Mouse (Mus musculus) neutrophil, adult 5-6 weeks (primary cell): ENCODE measurements around the gene Mfsd11. TPM values are rescaled to one million over a fixed set of nuclear protein-coding genes. Genes with fewer than 3 reads are reported as not detected.
"Not testable (repeated sequence)": the region's sequence is repeated elsewhere in the genome, so short reads cannot be mapped to it uniquely, and the experiment has no call there.

Experiments
- ATAC-seq: fragments of 151-379, 151-347 bp; 2 replicates; pipeline ENCODE4 v1.8.0; 2017; ENCODE audit warnings: mild to moderate bottlenecking, moderate TSS enrichment; ENCODE audit not compliant: insufficient number of reproducible peaks, poor library complexity, low FRiP score, severe bottlenecking; ENCODE audit errors: extremely low read depth
- total RNA-seq: library from RNA; stranded (forward); fragments of 200-1000 nt; gene quantifications from 2 replicates; pipeline ENCODE4 v1.2.3, GENCODE M21; 2017

The Mfsd11 gene
- total RNA-seq, 1 experiment from 2014 or later: 9.8 TPM

DNA sequence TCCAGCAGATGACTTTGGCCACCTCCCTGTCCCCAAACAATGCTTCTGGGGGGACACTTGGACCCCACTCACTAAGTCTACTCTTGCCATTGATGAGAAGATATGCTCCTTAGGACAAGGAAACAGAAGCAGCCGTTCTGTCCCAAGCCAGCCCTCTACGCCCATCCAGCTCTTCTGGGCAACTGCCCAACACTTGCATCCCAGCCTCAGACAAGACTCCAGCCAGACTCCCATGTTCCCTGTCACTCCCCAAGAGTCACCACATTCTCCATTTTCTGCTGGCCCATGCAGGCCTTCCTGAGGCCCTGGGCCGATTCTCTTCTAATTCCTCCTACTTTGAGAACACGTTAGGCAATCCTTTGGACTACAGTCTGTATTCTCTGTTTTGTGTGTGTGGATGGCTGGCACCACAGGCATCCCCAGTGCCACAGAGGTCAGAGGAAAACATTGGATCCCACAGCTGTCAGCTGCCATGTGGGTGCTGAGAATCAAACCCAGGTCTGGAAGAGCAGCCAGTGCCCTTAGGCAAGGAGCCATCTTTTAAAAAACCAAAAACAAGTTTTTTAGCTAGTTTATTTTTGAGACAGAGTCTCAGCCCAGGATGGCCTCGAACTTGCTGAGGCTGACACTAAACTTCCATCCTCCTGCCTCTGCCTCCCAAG lies 32.2 kb upstream of the Mfsd11 start:
- no peak for ATAC-seq

DNA sequence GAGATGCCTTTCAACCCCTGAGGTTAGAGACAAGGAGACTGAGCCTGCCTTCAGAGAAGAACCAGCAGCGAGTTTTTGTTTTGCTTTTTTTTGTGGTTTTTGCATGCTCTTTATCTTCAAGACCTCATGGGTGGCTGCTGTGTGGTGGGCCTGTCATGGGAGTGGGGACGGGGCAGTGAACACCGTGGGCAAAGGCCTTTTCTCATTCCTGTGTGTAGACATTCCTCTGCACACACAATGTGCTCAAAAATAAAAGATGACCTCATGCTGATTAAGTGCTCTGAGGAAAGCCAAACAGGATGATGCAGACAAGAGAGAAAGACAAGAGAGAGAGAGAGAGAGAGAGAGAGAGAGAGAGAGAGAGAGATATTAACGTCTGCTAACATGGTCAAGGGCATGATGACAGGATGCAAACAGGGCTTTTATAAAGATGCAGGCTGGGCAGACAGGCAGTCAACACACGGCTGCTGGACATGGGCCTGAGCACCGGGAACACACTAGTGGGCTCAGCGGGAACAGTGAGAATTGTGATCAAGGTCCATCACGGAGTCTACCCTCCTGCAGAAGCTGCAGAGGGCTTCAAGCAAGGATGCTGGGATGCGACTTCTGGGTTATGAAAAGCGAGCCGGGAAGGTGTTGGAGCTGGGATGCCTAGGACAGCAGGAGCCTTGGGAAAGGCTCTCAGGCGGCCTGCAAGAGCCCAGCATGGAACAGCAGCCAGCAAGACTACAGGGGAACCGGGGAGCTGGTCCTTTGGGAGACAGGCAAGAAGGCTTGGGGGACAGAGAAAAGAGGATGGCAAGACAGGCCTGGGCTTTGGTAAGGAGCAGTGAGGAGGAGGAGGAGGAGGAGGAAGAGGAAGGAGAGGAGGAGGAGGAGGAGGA lies 30.9 kb upstream of the Mfsd11 start:
- ATAC-seq: no peak

DNA sequence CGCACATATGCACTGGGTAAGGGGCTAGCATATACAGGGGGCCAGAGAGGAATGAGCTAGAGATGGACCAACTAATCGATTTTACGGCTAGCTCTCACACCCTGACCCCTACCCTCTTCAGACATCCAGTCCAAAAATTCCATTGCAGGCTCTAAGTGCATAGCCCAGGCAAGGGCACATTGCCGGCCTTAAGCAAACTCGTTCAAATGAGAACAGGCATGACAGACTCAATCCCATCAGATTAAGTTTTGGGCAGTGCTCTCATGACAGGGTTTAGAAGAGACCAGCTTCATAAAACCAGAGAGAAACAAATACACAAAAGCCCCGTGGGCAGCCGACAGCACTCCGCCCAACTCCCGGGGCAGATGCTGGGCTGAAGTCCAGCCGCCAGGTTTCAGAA lies 30.0 kb upstream of the Mfsd11 start:
- no peak for ATAC-seq

DNA sequence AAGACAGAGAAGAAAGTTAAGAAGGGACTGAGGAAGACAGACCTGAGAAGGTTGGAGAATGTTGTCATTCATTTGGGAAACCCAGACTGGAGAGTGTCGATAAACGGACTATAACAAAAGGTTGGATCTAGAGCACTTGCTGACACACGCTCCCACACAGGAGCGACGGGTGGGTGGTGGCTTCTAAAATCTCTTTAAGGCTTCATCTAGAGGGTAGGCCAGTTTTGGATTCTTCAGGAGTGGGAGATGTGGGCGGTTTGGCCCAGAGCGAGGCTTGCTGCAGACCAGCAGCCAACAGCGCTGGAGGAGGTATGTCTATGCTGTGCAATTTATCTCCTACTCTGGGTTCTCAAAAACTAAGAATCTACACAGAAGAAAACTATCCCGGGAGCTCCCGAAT lies 29.6 kb upstream of the Mfsd11 start:
- ATAC-seq: no peak

DNA sequence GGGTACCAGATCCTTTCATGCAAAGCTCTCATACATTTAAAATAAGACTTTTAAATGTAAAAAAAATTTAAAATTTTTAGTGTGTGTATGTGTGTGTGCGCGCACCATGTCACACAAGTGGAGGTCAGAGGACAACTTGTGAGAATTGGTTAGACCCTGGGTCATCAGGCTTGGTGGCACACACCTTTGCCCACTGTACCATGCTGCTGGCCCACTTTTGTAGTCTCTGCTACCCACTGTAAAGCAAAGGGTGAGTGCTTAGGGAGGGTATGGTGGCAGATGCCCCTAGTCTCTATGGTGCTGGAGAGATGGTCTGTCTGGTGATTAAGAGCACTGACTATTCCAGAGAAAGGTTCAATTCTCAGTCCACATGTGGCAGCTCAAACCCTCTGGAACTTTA lies 29.0 kb upstream of the Mfsd11 start:
- no peak for ATAC-seq

DNA sequence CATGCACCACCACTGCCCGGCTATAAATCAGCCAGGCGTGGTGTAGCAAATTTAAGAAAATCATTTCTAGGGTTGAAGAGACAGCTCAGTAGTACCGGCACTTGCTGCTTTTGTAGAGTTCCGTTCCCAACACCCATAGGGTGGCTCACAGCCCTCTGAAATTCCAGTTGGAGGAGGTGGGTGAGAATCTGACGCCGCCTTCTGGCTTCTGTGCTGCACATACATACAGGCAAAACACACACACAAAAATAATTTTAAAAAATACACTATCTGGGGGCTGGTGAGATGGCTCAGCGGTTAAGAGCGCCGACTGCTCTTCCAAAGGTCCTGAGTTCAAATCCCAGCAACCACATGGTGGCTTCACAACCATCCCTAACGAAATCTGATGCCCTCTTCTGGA lies 28.4 kb upstream of the Mfsd11 start:
- ATAC-seq: not testable (repeated sequence)

DNA sequence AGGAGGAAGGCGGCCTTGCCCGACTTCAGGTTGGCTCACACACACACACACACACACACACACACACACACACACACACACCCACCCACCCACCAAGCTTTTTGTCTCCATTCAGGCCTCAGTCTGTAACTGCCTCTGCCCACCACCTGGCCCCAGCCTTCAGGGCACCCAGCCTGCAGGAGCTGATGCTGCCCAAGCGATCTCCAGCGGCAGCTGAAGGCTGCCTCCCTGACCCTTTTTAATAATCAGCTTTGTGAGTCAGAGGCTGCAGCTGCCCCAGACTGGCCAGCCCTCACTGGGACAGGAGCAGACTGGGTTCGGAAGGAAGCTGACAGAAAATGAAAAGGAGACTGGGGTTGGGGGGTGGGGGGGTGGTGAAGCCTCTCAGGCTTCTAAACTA lies 27.0 kb upstream of the Mfsd11 start:
- no peak for ATAC-seq

DNA sequence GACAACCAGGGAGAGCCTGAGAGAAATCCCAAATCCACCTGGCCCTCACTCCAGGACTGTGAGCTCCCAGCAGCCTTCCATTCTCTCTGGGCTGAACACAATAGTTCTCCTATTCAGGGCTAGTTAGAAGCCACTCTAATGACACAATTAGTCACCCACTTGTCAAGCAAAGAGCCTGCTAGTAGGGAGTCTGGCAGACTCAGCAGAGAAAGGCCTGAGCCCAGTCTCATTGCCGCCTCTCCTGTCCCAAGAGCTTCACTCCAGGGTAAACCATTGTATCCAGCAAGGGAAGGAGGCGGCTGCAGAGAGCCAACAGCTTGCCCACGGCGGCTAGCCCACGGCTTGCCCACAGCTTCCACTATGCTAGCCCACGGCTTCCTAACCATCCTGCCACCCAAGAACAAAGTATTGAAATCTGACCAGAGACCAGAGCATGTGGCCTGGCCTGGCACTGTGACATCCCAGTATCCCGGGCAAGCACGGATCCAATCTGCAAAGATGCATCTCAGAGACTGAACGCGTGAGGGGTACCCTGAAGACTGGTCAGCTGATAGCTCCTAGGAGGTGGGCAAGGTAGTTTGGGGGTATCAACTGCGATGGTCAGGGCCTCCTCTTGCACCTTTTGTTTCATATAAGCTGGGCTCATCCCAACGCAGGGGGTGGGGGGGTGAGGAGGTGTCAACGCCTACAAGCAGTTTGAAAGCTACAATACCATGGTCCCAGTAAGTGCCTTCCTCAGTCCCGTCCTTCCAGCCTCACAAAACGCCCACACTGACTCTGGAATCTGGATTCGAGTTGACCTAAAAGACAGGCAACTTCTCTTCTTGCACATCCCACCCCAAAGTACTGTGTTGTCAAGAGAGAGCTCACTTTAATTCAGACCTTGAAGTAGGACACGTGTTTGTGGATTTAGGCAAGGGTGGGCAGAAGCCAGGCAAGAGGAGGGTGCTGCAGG lies 25.4 kb upstream of the Mfsd11 start:
- ATAC-seq: no peak

DNA sequence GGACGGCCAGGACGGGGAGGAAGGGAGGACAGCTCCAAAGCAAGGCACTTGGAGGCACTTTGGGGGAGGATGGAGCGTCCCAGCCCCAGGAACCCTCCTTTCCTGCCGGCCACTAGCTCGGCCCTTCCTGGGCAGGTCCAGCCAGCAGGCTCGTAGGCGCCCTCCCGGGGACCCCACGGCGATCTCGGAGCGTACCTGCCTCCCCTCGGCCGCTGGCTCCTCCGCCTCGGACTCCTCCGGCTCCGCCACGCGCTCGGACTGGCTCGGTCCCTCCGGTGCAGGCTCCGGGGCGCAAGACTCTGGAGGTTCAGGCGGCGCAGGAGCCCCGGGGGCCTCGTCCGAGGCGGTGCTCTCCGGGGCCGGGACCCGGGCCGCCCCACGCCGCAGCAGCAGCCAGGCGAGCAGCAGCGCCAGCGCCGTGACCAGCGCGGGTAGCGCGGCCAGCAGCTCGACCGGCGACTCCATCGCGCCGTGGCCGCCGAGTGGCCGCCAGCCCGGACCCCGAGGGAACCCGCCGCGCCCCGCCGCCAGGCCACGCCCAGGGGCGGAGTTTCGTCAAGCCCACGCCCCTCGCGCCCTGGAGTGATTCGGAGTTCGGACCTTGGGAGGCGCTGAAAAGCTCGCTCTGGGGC lies 24.6 kb upstream of the Mfsd11 start, which contains the start of gene Mxra7:
Gene Mxra7 (minus strand): TSS at position 513 of the 632 bp plus-strand sequence.
- 0 out of 2 replicates have a peak, but pooled peaks have one; percentile 23 for ATAC-seq

DNA sequence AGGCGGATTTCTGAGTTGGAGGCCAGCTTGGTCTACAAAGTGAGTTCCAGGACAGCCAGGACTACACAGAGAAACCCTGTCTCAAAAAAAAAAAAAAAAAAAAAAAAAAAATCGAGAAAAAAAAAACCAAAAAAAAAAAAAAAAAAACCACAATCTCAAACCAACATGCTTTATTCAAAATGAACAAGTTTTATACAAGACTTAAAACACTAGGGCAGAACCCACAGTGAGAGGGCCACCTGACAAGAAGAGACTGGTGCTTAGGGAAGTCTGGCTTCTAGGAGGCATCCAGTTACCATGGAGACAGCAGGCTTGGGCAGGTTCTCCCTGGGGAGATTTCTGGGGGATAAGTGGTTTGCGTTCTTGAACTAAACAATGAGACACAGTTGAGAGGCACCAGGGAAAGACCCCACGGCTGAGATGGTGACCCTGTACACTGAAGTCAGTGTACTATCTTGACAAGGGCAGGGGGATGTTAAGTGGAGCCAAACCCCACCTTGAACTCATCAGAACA lies 20.0 kb upstream of the Mfsd11 start:
- no peak for ATAC-seq

DNA sequence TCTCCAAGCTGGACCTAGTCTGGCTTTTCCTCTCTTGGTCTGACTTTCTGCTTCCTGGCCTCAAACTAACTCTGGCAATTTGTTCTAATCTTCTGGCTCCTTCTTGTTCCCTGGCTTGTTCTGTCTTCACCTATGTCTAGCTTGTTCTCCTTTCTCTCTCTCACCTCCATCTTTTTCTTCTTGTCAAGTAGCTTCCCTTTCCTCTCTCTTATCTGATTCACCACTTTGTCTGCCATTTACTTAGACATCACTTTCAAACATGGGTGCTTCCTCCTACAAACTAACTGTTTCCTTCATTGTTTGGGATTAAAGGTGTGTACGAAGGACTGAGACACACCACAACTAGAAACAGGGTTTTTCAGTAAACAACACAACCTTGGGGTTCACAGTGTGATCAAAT lies 17.3 kb upstream of the Mfsd11 start:
- ATAC-seq: no peak

DNA sequence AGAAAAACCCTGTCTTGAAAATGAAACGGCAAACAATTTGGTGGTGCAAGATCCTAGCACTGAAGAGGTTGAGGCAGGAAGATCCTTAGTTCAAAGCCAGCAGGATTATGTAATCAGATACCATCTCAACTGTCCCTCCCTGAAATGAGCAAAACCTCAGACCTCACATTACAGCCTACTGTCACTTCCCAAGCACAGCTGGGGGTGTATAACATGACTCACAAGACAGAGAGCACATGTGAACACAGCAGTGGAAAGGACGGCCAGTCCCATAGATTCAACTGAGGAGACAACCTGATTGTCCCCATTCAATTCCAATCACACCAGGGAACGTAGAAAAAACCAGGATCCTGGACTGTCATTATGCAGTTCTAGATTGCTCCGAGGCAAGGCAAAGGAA lies 16.0 kb upstream of the Mfsd11 start:
- no peak for ATAC-seq

DNA sequence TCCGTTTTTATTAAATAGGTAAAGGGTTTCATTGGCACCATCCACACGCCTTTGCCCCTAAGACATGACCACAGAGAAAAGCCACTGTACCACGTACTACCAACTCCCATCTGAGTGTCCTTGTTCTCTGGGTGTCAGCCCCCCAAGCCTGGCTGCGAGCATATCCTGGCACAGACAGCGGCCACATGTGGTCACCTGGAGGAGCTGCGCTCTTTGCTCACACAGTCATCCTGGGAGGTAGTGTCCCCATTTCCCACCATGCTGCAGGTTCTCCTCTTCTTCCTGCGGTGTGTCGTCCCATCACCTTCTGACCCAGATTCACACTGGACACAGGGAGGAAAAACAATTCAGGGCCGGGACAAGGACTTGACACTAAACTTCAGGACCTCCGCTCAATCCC lies 14.8 kb upstream of the Mfsd11 start:
- no peak for ATAC-seq

DNA sequence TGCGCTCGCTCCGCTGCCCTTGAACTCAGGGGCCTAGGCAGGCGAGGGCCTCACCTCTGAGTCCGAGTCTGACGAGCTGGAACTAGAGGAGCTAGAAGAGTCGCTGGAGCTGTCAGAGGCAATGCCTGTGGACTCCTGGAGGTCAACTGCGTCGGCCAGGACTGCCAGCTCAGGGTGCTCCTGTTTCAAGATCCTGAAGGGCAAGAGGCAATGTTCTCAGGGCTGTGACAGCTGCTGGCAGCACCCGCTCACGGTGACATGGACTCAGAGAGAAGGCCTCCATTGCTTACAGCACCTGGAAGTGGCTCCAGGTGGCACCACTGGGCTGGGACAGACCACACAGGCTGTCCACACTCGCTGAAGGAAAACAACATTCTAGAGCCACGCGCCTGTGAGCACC lies 13.3 kb upstream of the Mfsd11 start:
- no peak for ATAC-seq

DNA sequence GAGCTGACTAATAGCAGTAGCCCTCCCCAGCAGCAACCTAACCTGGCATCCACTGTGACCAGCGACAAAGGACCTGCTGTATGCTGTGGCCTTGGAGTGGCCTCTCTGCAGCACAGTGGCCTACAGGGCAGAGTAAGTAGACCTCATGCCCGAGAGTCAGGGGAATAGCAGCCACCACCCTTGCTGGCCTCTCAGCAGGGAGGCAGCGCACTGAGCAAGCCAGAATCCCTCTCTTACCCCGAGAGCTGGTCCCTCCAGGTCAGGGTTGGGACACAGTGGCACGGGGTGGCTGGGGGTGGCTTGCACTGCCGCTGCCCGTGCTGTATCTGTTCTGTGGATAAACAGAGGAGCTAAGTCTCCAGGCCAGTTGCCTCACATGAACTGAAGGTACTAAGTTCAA lies 12.6 kb upstream of the Mfsd11 start:
- no peak for ATAC-seq

DNA sequence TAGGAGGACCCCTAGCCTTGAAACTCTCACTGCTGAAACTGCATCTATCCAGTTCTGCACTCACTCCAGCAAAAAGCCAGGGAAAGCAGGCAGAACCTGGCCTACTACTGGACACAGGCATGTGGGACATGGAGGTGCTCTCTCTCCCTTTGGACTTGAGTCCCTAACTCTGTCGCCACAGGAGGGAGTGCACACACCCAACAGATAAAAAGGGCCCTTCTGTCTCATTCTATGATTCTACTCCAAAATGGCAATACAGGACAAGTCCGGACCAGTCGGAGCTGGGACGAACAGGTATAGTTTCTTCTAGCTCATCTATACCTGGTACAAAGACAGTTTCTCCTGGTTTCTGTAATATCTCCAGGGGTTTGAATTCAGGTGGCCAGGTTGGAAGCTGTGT lies 11.5 kb upstream of the Mfsd11 start:
- ATAC-seq: no peak

DNA sequence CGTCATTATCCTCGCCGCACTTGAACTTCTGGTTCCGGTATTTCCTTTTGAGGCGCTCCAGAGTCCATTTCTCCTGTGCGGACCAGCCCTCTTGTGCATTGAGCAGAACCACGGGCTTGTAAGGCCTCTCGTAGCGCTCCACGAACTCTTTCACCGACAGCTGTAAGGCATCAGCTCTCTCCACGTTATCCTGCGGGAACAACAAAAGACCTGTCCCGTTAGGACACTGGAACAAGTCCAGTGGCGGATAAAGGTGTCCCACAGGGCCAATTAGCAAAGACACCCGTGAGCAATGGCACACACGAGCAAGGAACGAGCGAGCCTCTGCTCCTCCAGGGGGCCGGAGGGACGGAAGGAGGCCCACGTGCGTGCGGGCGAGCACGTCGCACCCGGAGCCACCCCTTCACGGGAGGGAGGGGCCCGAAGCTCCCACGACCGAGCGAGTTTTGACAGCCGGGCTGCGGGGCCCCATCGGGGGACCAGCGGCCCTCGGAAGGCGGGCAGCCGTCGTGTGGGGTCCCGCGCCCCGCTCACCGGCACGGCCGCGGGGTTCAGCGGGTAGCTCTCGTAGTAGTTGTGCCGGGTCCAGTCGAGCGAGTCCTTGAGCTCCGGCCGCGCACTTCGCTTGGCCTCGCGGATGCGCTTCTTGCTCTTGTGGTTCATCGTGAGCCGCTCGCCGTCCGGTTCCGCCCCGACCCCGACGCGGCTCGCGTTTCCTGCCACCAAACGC lies 9.5 kb upstream of the Mfsd11 start:
- ATAC-seq: peak; percentile 37
